Mouse (Mus musculus) spleen, adult 2 months (tissue): ENCODE data around the gene Ddx21.

Source experiments
- CTCF ChIP-seq: fragments of 200-500 bp; IDR thresholded peaks from 2 replicates; pipeline ENCODE4 v1.5.1; 2011; ENCODE audit warnings: mild to moderate bottlenecking, inconsistent platforms; ENCODE audit not compliant: insufficient read depth, insufficient read length, insufficient replicate concordance; ENCODE audit errors: extremely low read depth
- POLR2A ChIP-seq: fragments of 200-500 bp; IDR thresholded peaks from 2 replicates; pipeline ENCODE4 v1.6.1; 2011; ENCODE audit warnings: low read depth, low read length, inconsistent platforms

- TF ChIP-seq CTCF: no peak
- TF ChIP-seq POLR2A: no peak
Measured at GRCm38 (mm10) chr10:62544316-62544715, 57.8 kb downstream of the Ddx21 start.
